Mouse (Mus musculus): ENCODE data around the gene Gm44596. TPM values are rescaled to one million over a fixed set of nuclear protein-coding genes. Genes with fewer than 3 reads are reported as not detected.
"Not testable (repeated sequence)": the region's sequence is repeated elsewhere in the genome, so short reads cannot be mapped to it uniquely, and the experiment has no call there.

Gene Gm44596
- polyA plus RNA-seq, 1 experiment, result not detected

DNA sequence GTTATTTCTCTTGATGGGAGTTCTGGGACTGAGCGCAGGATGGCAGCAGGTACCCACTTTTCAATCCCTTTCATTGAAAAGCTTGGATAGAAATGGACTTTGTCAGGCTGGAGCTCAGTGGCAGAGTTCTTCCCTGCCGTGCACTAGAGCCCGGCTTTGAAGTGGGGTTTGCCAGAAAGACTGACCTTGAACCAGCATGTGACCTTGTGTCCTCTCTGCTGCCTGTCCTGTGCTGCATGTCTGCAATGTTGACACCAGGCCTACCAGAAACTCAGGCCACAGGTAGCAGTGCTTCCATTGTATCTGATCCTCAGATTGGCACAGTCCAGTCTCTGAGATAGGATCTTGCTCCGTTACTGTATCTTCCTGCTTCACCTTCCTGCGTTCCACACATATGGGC lies 5.3 kb upstream of the Gm44596 start:
- Histone ChIP-seq H3ac (ENCODE audit: control insufficient read depth, insufficient read length, low read depth) (no peak overlapping the region), H3K79me2 (ENCODE audit: control insufficient read depth, insufficient read depth) (peaks cover 29% of the 10 kb centered on the region), H3K36me3 (ENCODE audit: control insufficient read depth, insufficient read depth) (peaks cover 96% of the 10 kb centered on the region), H3K4me3 (ENCODE audit: insufficient read depth, poor library complexity, severe bottlenecking) (no peak overlapping the region), H3K79me3 (ENCODE audit: low read depth) (peaks cover 31% of the 10 kb centered on the region), H3K27me3 (ENCODE audit: control insufficient read depth, insufficient read depth, insufficient read length) (no peaks in the 10 kb centered on the region)
- TF ChIP-seq MYOG (IDR thresholded peaks at IDR 0.05; ENCODE audit: control insufficient read depth, extremely low read depth, insufficient read length), result no peak
- no peak for TF ChIP-seq FOSL1 (IDR thresholded peaks at IDR 0.05; ENCODE audit: insufficient read depth, low read length, poor library complexity, severe bottlenecking)
- TF ChIP-seq MAX (IDR thresholded peaks at IDR 0.05), result no peak

DNA sequence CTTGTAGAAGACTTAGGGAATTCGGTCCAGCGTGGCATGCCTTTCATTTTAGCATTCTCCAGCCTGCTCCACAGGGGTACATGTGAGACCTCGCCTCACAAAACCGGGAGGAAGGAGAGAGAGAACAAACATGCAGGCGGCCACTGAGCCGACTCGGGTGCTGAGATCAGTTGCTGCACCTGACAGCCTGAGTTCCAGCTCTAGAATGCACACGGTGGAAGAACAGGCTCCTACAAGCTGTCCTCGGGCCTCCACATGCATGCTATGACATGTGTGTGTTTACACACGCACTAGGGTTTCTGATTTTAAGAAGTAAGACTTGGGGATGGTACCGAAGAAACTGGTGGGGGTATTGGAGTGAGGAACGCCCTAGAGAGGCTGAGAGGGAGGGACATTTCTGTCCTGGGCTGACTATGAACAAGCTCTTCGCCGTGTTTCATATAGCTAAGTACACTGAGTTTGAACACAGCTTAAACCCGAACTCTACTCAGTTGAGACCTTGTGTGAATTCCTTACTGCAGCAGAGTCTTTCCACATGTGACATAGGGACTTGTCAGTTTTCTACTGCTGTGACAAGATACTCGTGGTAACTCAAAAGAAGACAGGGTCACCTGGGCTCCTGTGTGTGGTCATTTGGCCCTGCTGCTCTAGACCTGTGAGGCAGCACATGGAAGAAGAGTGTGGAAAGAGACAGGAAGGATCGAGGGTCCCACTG lies 1.2 kb downstream of the Gm44596 start:
- H3K27me3 ChIP-seq (ENCODE audit: control insufficient read depth, insufficient read depth, insufficient read length), result no peaks in the 10 kb centered on the region
- no peak overlapping the region for H3ac ChIP-seq (ENCODE audit: control insufficient read depth, insufficient read length, low read depth)
- no peaks in the 10 kb centered on the region for H3K79me2 ChIP-seq (ENCODE audit: control insufficient read depth, insufficient read depth)
- H3K36me3 ChIP-seq (ENCODE audit: control insufficient read depth, insufficient read depth), result peaks cover 37% of the 10 kb centered on the region
- H3K4me3 ChIP-seq (ENCODE audit: insufficient read depth, poor library complexity, severe bottlenecking), result no peak overlapping the region
- H3K79me3 ChIP-seq (ENCODE audit: low read depth), result peaks cover 2% of the 10 kb centered on the region
- TF ChIP-seq CTCF (IDR thresholded peaks at IDR 0.05; ENCODE audit: control insufficient read depth, insufficient read depth, insufficient read length) (no peak), MYOD1 (IDR thresholded peaks at IDR 0.05; ENCODE audit: control insufficient read depth, insufficient read length, low read depth) (no peak), MYOG (IDR thresholded peaks at IDR 0.05; ENCODE audit: control insufficient read depth, extremely low read depth, insufficient read length) (no peak), MAX (IDR thresholded peaks at IDR 0.05) (no peak), USF1 (IDR thresholded peaks at IDR 0.05; ENCODE audit: low read depth) (no peak), FOSL1 (IDR thresholded peaks at IDR 0.05; ENCODE audit: insufficient read depth, low read length, poor library complexity, severe bottlenecking) (no peak), CEBPB (IDR thresholded peaks at IDR 0.05; ENCODE audit: low read depth) (no peak)

DNA sequence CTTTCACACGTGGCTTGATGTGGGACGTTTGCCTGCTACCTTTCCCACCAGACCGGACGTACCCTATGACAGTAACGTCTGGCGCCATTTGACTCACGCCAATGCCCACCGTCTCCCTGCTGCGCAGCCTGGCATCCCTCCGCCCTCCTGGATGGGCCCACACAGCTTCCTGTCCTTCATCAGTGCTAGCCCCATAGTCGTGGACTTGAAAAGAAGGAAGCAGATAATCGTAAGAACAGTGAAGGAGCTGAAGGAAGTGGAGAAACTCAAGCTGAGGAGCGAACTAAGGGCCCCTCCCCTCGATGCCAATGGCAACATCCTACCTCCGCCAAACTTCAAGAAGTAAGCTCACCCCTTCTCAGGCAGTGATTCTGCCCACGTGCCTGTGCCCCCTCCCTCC lies 4.3 kb downstream of the Gm44596 start:
- no peak overlapping the region for H3K4me3 ChIP-seq (ENCODE audit: insufficient read depth, poor library complexity, severe bottlenecking)

DNA sequence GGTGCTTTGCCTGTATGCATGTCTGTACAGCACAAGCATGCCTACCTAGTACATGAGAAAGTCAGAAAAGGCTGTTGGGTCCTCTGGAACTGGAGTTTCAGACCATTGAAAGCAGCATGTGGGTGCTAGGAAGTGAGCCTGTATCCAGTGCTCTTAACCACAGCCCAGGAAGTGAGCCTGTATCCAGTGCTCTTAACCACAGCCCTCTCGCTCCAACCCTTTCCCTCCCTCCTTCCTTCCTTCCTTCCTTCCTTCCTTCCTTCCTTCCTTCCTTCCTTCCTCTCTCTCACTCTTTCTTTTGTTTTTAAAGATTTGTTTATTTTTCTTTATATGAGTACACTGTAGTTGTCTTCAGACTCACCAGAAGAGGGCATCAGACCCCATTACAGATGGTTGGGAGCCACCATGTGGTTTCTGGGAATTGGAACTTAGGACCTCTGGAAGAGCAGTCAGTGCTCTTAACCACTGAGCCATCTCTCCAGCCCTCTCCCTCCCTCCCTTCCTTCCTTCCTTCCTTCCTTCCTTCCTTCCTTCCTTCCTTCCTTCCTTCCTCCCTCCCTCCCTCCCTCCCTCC lies 5.4 kb downstream of the Gm44596 start:
- not testable (repeated sequence) for H3K36me3 ChIP-seq (ENCODE audit: control insufficient read depth, insufficient read depth)

More for the DNA sequence above, 4.3 kb downstream of the Gm44596 start:
- H3K79me3 ChIP-seq (ENCODE audit: low read depth), result no peaks in the 10 kb centered on the region
- H3K36me3 ChIP-seq (ENCODE audit: control insufficient read depth, insufficient read depth), result peaks cover 6% of the 10 kb centered on the region
- TF ChIP-seq CEBPB (IDR thresholded peaks at IDR 0.05; ENCODE audit: low read depth) (no peak), CTCF (IDR thresholded peaks at IDR 0.05; ENCODE audit: control insufficient read depth, insufficient read depth, insufficient read length) (no peak), MYOD1 (IDR thresholded peaks at IDR 0.05; ENCODE audit: control insufficient read depth, insufficient read length, low read depth) (no peak), USF1 (IDR thresholded peaks at IDR 0.05; ENCODE audit: low read depth) (no peak), MAX (IDR thresholded peaks at IDR 0.05) (no peak), MYOG (IDR thresholded peaks at IDR 0.05; ENCODE audit: control insufficient read depth, extremely low read depth, insufficient read length) (no peak)
- no peak overlapping the region for H3ac ChIP-seq (ENCODE audit: control insufficient read depth, insufficient read length, low read depth)
- no peaks in the 10 kb centered on the region for H3K27me3 ChIP-seq (ENCODE audit: control insufficient read depth, insufficient read depth, insufficient read length)
- H3K79me2 ChIP-seq (ENCODE audit: control insufficient read depth, insufficient read depth), result no peaks in the 10 kb centered on the region

DNA sequence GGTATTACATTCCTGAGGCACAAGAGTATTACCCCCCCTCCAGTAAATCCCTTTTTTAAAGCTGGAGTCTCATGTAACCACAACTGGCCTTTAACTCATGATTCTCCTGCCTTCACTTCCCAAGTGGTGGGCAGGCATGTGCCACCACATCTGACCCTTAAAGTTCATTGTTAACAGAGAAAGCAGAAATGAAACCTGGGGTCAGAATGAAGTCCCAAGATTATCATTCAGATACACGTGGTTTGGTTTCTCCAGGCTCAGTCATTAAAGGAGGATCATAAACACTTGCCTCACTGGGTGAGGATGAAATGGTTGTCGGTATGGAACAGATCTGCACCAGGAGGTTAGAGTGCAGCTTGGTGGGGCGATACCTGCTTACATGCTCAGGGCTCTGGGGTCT lies 6.0 kb downstream of the Gm44596 start:
- Histone ChIP-seq H3K79me3 (ENCODE audit: low read depth) (no peaks in the 10 kb centered on the region), H3K36me3 (ENCODE audit: control insufficient read depth, insufficient read depth) (no peaks in the 10 kb centered on the region), H3K4me3 (ENCODE audit: insufficient read depth, poor library complexity, severe bottlenecking) (no peak overlapping the region), H3K79me2 (ENCODE audit: control insufficient read depth, insufficient read depth) (no peaks in the 10 kb centered on the region), H3ac (ENCODE audit: control insufficient read depth, insufficient read length, low read depth) (no peak overlapping the region), H3K27me3 (ENCODE audit: control insufficient read depth, insufficient read depth, insufficient read length) (no peaks in the 10 kb centered on the region)
- TF ChIP-seq USF1 (IDR thresholded peaks at IDR 0.05; ENCODE audit: low read depth), result no peak
- TF ChIP-seq FOSL1 (IDR thresholded peaks at IDR 0.05; ENCODE audit: insufficient read depth, low read length, poor library complexity, severe bottlenecking), result no peak
- TF ChIP-seq MYOG (IDR thresholded peaks at IDR 0.05; ENCODE audit: control insufficient read depth, extremely low read depth, insufficient read length), result no peak
- TF ChIP-seq CEBPB (IDR thresholded peaks at IDR 0.05; ENCODE audit: low read depth), result no peak
- no peak for TF ChIP-seq MYOD1 (IDR thresholded peaks at IDR 0.05; ENCODE audit: control insufficient read depth, insufficient read length, low read depth)
- no peak for TF ChIP-seq CTCF (IDR thresholded peaks at IDR 0.05; ENCODE audit: control insufficient read depth, insufficient read depth, insufficient read length)
- TF ChIP-seq MAX (IDR thresholded peaks at IDR 0.05), result no peak

More for the DNA sequence above, 5.4 kb downstream of the Gm44596 start:
- H3K4me3 ChIP-seq (ENCODE audit: insufficient read depth, poor library complexity, severe bottlenecking); H3K79me2 ChIP-seq (ENCODE audit: control insufficient read depth, insufficient read depth); H3K79me3 ChIP-seq (ENCODE audit: low read depth); H3K27me3 ChIP-seq (ENCODE audit: control insufficient read depth, insufficient read depth, insufficient read length); H3ac ChIP-seq (ENCODE audit: control insufficient read depth, insufficient read length, low read depth): not testable (repeated sequence)

DNA sequence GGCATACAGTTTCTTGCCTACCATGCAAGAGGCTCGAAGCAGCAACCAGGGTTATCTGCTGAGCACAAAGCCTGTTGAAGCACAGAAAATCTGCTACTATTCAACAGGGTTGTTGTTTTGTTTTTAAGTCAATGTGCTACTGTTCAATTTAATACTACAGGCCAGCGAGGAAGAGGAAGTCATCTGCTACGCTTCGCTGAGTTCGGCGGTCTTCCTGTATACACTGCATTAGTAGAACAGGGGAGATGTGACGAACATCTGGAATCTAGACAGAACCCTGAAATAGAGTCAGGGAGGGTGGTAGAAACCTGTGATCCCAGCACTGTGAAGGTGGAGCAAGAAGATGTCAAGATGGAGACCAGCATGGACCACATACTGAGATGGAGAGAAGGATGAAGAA lies 8.4 kb downstream of the Gm44596 start:
- Histone ChIP-seq H3K4me3 (ENCODE audit: insufficient read depth, poor library complexity, severe bottlenecking) (no peak overlapping the region), H3ac (ENCODE audit: control insufficient read depth, insufficient read length, low read depth) (no peak overlapping the region), H3K36me3 (ENCODE audit: control insufficient read depth, insufficient read depth) (no peaks in the 10 kb centered on the region), H3K79me3 (ENCODE audit: low read depth) (no peaks in the 10 kb centered on the region), H3K27me3 (ENCODE audit: control insufficient read depth, insufficient read depth, insufficient read length) (no peaks in the 10 kb centered on the region), H3K79me2 (ENCODE audit: control insufficient read depth, insufficient read depth) (no peaks in the 10 kb centered on the region)
- TF ChIP-seq CEBPB (IDR thresholded peaks at IDR 0.05; ENCODE audit: low read depth), result no peak
- TF ChIP-seq MAX (IDR thresholded peaks at IDR 0.05), result no peak
- no peak for TF ChIP-seq MYOD1 (IDR thresholded peaks at IDR 0.05; ENCODE audit: control insufficient read depth, insufficient read length, low read depth)
- TF ChIP-seq CTCF (IDR thresholded peaks at IDR 0.05; ENCODE audit: control insufficient read depth, insufficient read depth, insufficient read length), result no peak
- TF ChIP-seq USF1 (IDR thresholded peaks at IDR 0.05; ENCODE audit: low read depth), result no peak
- TF ChIP-seq MYOG (IDR thresholded peaks at IDR 0.05; ENCODE audit: control insufficient read depth, extremely low read depth, insufficient read length), result no peak
- no peak for TF ChIP-seq FOSL1 (IDR thresholded peaks at IDR 0.05; ENCODE audit: insufficient read depth, low read length, poor library complexity, severe bottlenecking)

Measured in C2C12 (cell line).